Mouse (Mus musculus) G1E (cell line): ENCODE measurements around the gene Ldah.

Experiments used
- CTCF ChIP-seq: IDR thresholded peaks from 2 replicates; pipeline ENCODE4 v1.5.1; 2012; ENCODE audit warnings: low read depth, low read length, inconsistent platforms, mixed read lengths
- GATA1 ChIP-seq: IDR thresholded peaks from 2 replicates; pipeline ENCODE4 v1.6.1; 2012; ENCODE audit warnings: borderline replicate concordance, low read length, inconsistent platforms, mixed read lengths
- POLR2AphosphoS5 ChIP-seq: IDR thresholded peaks from 2 replicates; pipeline ENCODE4 v1.6.1; 2012; ENCODE audit warnings: low read depth, low read length, inconsistent platforms; ENCODE audit not compliant: insufficient replicate concordance
- TAL1 ChIP-seq: conservative IDR thresholded peaks from 2 replicates; pipeline ENCODE4 v1.6.1; 2012; ENCODE audit warnings: low read depth, low read length, inconsistent platforms, mixed read lengths

DNA sequence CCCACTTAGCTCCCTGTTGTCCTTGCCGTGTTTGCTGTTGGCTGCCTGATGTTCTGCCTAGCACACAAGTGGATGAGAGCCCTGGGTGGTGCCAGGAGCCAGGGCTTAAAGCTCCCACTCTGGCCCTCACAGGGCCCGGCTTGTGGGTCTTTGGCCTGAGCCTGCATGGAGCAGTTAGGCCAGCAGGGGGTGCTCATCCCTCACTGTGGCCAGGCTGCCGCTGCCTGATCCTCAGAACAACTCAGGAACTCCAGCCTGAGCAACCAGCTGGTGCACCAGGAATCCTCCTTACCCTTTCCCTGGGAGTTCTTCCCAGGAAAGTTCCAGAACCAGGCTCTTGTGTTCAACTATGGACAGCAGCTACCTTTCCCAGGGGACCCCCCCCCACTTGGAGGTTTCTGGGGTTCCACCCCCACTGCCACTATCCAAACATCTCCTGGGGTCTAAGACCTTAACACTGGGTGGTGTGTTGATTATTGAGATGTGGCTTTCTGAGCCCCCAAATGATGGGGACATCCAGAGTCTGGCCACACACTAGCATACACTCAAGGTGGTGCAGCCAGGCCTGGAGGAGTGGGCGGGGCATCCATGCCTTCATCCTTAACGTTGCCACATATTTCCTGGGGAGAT lies 112.3 kb downstream of the Ldah start:
- TF ChIP-seq CTCF (peak; percentile 59), POLR2AphosphoS5 (no peak), GATA1 (no peak), TAL1 (no peak)
